Mouse (Mus musculus) adrenal gland (tissue): Measurements from ENCODE around the gene Tubgcp6.

ENCODE experiments used
- intact Hi-C: fragments of 180-260 bp; cut with DNase I; formaldehyde crosslinking; loops from one replicate; pipeline ENCODE4 v1.15.1; 2025
- microRNA-seq, 2 experiments: library from miRNA; unstranded; fragments of <30 nt; microRNA quantifications; one replicate each; pipeline ENCODE4; 2019

The Tubgcp6 gene

GRCm38 (mm10) chr15:89068226-89068625, 54.7 kb downstream of the Tubgcp6 start:
- intact Hi-C loops, result no loop called here

GRCm38 (mm10) chr15:89067609-89068008, 55.3 kb downstream of the Tubgcp6 start:
- intact Hi-C loops, result no loop called here

- intact Hi-C loops, result no loop called here
These were observed 58.0 kb downstream of the Tubgcp6 start for GRCm38 (mm10) chr15:89064891-89065290.

- intact Hi-C loops, result no loop called here
These were observed 59.4 kb downstream of the Tubgcp6 start for GRCm38 (mm10) chr15:89063536-89063935.

GRCm38 (mm10) chr15:89063001-89063400, 59.9 kb downstream of the Tubgcp6 start:
- intact Hi-C loops, result no loop called here

- intact Hi-C loops, result no loop called here
These were observed 60.4 kb downstream of the Tubgcp6 start for GRCm38 (mm10) chr15:89062518-89062910.

- intact Hi-C loops, result no loop called here
These were observed 61.0 kb downstream of the Tubgcp6 start for GRCm38 (mm10) chr15:89061761-89062517.

- intact Hi-C loops, result no loop called here
These were observed 62.0 kb downstream of the Tubgcp6 start for GRCm38 (mm10) chr15:89060811-89061460.

GRCm38 (mm10) chr15:89060032-89060681, 62.8 kb downstream of the Tubgcp6 start:
- intact Hi-C loops, result no loop called here

GRCm38 (mm10) chr15:89059161-89059931, 63.6 kb downstream of the Tubgcp6 start, which contains the start of gene Panx2:
Panx2 (plus strand) TSS chr15:89059734.
- intact Hi-C loops, result no loop called here

GRCm38 (mm10) chr15:89058736-89059135, 64.2 kb downstream of the Tubgcp6 start:
- intact Hi-C loops, result no loop called here

GRCm38 (mm10) chr15:89054666-89055065, 68.2 kb downstream of the Tubgcp6 start:
- intact Hi-C loops, result no loop called here

Small RNA genes lying within 50 kb of the gene (microRNA-seq; reads per million reads assigned to microRNA genes)
- gene Mir7118, result 0 to 0.37 reads per million in 2 experiments
